Mouse (Mus musculus): ENCODE data around the gene Wnt7a.
A peak's percentile ranks its signal among the peaks of the same experiment; 100 is the strongest.

Wnt7a gene

DNA sequence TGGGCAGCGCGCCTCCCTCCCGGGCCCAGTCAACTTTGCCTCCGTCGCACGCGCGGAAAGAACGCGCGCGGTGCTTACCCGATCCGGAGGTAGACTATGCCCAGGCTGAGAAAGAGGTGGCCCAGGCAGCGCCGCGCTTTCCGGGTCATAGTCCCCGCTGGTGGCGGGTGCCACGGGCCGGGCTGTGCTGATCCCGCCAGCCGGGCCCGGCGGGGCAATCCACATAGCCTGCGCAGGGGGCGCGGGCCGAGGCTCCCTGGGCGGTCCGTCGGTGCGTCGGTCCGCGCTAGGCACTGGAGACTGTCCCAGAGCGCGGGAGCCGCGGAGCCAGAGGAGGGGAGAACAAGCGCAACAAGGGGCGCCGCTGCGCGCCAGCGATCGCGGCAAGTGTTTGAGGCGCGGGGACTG is at the start of gene Wnt7a:
Wnt7a (minus strand) TSS at position 403 of the 408 bp plus-strand sequence.
- DNase-seq (ENCODE audit: low spot score): peak; percentile 49

DNA sequence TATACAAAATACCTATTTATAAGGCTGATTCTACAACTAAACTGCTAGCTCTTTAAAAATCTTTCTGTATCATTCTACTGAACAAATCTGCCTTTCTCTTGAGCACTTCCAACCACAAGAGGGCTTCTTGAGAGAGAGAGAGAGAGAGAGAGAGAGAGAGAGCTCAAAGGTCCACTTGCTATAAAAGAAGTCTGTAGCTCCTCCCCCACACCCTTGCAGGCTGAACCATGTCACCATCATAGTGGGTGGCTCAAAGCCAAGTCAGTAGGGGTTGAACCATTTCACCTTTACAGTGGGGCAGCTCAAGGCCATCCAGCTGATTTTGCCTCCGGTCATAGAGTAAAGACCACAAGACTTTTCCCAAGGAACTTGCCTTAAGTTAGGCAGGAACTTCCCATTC is 48.3 kb upstream of the Wnt7a start:
- no peak for DNase-seq (ENCODE audit: low spot score)

DNA sequence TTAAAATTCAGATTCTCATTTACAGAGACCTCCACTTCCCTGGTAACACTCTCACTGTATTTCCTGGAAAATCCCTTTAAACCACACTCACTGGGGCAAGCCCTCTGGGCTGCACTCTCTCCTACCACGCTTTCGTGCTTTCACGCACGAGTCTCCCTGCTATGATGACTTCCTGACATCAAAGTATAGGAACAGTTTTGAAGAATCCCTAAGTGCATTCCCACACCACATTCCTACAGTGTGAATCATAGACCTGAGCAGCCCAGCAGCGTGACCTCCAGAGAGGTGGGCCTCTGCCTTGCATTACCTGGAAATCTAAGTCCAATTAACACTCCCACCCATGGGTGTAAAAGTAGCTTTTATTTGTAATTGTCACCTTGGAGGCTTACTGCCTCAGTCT is 43.4 kb upstream of the Wnt7a start:
- no peak for DNase-seq (ENCODE audit: low spot score)

DNA sequence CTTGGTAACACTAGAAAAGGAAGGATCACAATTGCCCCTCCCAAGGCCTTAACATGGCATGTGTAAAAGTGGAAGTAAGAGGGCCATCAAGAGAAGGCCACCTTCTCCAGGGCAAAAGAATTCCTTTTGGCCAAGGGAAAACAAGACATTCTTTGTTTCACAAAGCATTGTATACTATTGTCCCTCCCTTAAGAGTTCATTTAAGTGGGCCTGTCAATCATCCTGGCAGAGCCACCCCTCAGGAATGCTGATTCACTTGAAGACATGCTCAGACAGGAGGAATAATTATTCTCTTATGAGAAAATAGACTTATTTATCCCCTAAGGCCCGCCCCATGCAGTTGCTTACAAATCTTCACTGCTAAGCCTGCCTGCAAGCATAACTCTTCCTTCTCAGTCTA is 40.9 kb upstream of the Wnt7a start:
- peak; percentile 4 for DNase-seq (ENCODE audit: low spot score)

DNA sequence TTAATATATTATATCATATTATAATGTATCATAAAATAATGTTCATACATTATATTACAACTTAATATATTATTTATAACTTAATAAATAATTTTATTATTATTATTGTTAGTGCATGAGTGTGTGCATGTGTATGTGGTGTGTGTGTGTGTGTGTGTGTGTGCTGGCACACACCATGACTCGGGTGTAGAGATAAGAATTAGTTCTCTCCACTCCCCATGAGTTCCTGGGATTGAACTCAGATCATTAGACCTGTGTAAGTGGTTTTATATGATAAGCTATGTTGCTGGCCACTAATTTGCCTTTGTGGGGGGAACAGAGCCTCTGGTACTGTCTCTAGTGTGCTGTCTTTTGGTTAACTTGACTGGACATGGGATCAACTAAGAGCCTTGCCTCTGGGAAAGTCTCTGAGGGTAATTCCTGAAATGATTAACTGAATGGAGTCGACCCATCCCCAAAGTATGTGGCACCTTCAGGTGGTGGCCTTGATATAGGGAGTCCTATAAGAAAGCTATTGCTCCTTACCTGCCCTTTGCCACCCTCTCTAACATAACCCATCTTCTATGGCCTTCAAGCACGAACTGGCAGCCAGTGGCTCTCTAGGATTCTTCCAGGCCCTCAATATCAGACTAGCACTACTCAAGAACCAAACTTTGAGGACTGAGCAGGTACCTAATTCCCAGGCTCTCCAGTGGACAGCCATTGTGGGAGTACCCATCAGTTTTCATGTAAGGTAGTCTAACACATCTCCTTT is 38.5 kb upstream of the Wnt7a start:
- DNase-seq (ENCODE audit: low spot score): no peak

DNA sequence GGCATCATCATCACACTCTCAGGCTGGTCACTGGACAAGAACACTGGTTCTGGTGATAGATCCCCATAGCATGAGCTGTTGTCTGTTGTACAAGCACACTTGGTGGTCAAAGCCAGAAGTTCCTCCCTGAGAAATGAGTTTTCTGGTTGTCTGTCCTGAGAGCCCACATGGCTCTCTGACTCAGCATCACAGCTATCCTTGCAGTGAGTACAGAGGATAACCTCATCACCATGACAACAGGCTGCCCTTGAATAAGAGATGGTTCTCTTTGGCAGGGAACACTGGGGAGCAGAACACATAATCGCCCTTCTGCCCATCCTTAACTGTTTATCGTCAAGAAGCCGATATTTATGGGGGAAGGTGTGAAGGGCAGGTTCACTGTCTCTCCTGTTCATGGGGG is 34.2 kb upstream of the Wnt7a start:
- DNase-seq (ENCODE audit: low spot score): no peak

DNA sequence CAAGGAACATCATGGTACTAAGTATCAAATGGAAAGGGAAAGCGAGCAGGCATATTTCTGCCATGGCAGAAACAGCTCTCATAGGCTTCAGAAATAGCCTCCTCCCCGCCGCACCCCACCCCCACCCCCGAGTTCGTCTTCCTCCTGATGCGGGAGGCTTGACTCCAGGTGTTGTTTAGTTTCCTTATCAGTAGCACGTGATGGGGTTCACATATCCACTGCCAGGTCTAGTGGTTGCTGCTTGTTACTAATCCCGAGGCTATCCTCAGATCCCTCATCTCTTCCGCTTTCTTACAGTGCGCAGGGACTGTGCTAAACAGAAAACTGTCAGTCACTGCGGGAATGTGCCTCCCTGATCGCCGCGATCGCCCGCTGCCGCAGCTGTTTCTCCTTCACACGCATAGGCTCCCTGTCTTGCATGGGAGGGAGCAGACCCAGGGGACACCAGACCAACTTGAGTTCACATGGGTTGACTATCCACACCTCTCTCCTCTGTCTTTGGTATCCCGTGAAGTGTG is 30.0 kb upstream of the Wnt7a start:
- DNase-seq (ENCODE audit: low spot score): peak; percentile 1

DNA sequence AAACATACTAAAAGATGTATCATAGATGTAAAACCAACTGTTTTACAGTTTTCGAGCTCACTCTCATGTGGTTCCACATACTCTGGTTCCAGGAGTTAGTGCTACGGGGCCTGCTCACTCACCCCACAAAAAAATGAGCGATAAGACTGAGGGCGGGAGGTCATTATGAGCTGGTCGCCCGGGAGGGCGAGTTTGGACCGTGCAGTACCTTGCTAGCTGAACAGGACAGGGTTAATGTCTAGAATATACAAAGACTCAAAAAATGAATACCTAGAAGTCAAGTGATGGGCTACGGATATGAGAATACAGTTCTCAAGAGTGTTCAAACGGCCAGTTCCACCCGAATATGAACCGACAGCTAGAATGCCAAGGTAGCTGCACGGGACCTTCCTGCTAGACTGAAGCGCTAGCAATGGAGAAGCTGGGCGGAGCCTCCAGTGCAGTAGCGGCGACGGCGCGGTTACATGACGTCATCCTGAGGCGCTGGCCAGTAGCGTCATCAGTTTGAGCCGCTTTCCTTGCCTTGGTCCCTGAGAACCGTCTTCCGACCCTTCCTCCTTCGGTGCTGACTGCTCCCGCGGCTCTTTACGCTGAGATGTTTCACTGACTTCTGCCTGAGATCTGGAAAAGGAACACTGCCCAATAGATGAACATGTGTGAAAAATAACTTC is 29.4 kb upstream of the Wnt7a start:
- peak; percentile 98 for DNase-seq (ENCODE audit: low spot score)

DNA sequence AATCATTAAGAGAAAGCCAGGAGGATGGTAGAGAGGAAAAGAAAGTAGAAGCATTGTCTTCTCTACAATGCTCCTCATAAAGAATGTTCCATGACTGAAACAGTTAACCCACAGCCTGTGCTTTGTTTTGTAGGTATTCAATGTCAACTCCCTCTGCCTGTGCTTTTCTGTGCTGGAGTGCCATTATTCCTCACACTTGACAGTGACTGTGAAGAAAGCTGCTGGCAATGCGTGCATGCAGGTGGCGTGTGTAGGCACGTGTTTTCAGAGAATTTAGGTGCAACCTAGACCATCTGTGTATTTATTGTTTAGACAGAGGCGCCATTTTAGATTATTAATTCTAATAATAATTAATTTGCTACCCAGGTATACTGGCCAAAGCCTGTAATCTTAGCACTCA is 13.0 kb upstream of the Wnt7a start:
- no peak for DNase-seq (ENCODE audit: low spot score)

DNA sequence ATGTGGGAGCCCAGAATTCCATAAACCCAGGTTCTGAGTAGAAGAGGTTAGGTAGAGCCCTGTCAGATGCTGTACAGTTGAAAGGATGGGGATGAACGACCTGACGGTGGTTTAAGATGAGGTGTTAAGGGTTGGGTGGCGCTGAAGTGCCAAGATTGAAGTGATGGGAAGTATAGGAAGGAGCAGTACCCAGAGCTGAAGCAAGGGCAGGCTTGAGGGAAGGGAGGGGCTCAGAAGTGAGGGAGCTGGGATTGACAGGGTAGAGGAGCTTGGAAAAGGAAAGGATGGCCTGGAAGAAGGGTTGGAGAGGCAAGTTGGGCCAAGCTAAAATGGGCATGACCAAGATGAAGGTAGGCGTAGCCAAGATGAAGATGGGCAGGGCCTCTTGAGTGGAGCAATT is 10.5 kb upstream of the Wnt7a start:
- DNase-seq (ENCODE audit: low spot score): no peak

DNA sequence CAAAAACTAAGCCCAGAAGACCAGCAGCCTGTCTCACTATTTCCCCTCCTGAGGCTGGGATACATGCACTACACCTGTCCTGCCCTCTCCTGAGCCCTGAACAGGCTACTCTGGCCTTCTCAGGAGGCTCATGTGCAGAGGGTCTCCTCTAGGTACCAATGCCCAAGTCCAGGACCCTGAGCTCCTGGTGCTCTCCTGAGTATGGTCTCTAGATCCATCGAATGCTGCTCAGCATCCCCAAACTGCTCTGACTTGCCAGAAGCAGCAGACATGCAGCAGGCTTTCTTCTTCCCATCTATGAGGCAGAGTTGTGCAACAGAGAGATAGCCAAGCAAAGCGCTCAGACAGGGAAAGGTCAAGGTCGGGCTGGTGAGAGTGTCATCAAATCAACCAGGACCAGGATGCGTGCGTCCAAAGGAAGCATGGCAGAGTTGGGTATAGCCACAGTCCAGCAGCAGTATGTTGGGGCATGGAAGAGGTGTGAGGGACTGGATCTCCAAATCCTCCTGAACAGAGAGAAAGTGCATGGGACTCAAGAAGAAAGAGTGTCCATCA is 6.2 kb upstream of the Wnt7a start:
- DNase-seq (ENCODE audit: low spot score): no peak

DNA sequence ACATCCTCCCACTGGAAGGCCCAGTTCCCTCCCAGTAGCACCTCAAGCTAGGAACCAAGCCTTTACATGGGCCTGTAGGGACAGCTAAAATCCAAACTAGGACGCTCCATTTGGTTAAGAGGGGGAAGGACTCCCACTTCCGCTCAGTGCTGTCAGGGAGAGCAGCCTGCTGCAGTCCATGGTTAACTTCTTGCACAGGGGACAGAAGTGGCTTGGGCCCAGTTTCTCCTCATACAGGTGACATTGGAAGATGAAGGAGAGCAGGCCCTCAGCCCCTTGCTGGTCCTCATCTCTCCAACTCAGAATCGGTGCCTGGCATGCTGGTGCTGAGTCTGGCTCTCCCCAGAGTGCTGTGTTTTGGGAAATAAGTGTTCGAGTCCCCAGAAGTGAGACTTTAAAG is 5.0 kb upstream of the Wnt7a start:
- no peak for DNase-seq (ENCODE audit: low spot score)

DNA sequence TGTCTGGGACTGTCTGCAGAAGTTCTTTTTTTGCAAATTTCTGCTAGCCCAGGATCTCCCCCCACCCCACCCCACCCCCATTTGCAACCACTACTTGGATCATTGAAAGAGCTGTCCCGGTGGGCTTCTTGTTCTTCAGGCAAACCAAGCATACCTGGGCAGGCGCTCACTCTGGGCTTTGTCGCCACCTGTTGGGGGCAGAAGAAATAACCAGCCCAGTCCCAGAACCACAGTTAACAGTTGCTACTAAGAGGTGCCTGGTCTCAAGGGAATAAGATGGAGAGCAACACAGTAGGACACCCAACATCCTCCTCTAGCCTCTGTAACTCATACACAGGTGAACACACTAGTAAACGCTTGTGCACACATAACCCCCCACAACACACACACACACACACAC is 3.7 kb upstream of the Wnt7a start:
- DNase-seq (ENCODE audit: low spot score): peak; percentile 75

DNA sequence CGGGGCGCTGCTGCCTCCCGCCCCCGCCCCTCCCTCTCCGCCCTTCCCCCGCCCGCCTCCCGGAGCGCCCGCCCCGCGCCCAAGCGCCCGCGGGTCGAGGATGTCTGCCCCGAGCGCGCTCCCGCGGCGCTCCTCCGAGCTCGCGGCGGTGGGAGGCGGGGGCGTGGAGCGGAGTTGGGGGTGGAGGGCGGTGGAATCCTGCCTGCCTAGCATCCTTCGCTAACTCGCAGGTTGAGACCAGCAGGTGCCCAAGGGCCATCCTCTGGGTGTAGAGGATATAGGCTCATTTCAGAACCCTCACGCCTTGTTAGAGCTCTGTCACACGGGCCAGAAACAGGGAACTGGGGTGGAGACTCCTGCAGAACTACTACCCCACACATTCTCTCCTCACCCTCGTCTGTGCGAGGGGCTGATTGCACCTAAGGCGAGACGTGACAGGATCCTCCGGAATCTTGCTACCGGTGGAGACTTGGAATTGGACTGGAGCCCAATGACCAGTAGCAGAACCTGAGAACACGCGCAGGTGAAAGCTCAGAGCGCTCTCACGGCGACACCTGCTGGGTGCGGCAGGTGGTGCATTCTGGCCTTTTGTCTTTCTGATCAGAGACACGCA is 312 bp upstream of the Wnt7a start:
- DNase-seq (ENCODE audit: low spot score): peak; percentile 88

DNA sequence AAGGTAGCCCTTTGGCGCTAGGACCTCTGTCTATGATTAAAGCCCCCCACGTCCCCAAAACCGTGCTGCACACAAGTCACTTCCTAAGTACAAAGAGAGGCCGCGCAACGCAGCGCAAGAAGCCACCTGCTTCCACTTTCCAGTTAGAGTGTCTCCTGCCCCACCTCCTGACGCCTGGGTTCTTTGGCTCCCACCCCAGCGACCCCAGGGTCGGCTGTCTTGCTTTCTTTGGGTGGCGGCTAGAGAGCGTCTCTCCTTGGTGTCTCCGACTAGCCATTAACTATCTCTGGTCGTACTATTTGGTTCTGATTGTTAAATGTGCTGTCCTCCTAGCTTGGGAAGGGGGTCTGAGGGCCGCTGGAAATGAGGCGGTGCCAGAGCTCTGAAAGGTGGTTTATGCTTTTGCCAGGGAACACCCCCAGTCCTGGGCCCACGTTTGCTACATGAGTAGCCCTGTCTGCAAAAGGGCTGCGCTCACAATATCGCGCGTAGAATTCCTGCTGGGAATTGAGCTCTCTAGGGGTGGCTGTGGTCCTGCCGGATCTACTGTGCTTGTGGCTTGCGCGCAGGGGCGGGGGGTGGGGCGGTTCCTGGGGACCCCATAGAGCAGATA is 889 bp downstream of the Wnt7a start:
- peak; percentile 43 for DNase-seq (ENCODE audit: low spot score)

DNA sequence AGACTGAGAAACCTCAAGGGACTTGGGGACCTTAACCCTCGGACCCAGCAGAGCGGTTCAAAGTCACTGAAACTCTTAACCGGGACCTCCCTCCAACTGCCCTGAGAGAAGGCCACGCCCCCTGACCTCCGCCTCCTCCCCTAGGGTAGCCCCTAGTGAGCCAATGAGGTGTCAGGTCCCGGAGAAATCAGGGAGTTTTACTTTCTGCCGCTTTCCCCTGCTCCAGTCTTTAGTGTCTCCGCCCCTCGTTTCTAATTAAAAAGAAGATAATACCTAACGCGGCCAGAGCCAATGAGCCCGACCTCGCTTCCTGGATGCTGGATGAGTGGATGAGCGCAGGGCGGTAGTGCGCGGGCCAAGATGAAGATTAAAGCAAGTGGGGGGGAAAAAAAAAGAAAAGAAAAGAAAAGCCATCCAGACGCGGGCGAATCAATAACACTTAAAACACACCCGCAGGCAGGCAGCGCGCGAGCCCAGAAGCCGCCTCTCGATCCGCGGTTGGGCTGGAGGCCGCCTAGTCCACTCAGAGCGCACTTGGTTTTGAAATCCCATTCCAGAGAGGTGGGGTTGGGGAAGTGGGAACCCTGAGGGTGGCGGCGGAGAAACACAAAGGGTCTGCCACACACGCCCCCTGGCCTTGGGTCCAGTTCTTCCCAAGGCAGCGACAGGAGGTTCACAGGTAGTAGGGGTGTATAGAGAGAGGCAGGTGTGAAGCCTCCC is 1.6 kb downstream of the Wnt7a start:
- peak; percentile 83 for DNase-seq (ENCODE audit: low spot score)

DNA sequence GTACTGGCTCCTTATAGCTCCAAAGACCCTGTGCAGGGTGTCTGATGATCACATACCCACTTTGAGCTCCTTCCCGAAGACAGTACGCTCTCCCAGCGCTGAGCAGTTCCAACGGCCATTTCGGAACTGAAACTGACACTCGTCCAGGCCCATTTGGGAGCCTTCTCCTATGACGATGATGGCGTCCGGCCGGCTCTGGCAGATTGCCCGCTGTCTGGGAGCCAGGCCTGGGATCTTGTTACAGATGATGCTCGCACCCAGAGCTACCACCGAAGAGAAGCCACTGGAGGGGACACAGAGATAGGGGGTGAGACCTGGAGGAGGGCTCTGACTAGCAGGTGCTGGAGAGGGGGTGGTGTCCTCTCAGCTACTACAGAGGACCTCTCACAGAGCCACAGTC is 2.5 kb downstream of the Wnt7a start:
- no peak for DNase-seq (ENCODE audit: low spot score)

DNA sequence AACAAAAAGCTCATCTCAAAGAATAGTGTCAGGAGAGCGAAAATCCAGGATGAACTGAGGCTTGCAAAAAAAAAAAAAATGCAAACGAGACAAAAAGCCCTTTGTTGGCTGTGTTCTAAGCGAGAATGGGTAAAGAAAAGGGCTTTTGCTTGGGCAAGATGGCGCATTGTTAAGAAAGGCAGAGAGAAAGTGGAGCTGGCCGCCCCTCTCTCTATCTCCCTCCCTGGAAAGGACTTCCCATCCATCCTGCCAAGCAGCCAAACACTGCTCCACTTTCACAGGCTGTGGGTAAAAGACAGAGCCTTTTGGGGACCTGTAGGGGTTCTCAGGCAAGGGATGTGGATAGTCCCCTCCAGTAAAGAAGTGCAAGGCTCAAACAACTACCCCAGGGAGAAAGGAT is 9.6 kb downstream of the Wnt7a start:
- DNase-seq (ENCODE audit: low spot score): peak; percentile 42

DNA sequence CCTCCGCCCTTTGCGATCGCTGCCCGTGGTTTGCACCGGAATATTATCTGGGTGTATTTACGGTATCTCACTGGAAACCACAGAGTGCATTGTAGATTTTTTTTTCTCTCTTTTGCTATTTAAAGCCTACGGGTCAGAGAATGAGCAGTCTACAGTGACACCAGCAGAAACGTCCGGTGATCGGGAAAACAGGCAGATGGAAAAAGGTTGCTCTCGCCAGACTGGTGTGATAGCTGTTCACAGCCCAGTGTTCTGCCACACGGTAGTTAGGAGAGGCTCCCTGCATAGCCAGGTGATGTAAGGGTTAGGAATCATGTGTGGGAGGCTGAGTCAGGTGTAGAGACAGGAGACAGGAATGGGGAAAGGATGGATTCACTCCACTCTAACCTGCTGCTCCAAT is 10.6 kb downstream of the Wnt7a start:
- no peak for DNase-seq (ENCODE audit: low spot score)

DNA sequence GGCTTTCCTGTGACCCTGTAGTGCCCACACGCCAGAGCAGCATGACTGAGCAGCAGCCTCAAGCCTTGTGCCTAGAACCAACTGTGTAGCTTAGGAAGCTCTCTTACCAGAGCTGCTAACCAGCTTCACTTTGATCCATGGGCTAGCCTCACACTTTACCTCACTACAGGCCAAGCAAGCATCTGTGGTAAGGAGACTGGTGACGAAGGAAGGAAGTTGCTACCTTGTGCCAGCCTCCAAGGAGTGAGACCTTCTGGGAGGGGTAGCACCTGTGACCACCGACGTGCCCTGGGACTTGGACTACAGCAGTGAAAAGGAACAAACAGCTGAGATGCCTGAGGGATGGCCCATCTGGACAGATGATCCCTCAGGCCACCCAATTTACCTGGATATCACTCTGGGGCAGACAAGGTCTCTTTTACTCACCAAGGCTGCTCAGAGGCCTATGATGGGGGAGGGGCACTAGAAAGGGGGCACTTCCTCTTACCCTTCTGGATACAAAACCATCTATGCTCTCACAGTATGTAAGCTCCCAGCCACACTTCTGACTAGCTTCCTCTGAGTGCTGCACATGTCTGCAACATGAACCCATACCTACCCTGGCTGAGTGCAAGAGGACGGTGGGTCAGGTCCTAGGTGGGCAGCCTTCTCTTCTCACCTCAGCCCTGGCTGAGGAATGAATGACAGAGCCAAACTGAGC is 18.5 kb downstream of the Wnt7a start:
- no peak for DNase-seq (ENCODE audit: low spot score)

DNA sequence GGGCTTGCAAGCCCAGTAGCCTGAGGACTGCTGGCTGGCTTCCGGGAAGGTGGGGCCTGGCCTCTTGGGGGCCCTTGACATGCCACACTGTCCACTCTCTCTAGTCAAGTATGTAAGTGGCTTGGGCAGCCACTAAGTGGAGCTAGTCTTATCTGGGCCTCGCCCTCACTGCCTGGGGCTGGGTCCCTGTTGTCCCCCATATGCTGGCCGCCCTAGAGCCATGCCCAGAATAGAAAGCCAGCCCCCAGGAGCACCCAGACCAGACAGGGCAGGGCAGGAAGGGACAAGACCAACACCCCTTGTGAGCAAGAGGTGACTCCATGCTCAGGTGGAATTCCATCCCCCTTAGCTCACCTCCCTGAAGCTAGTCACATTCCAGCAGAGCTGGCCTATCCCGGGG is 22.0 kb downstream of the Wnt7a start:
- no peak for DNase-seq (ENCODE audit: low spot score)

All from embryo, embryonic 10.5 days (tissue).